ENCODE assay signal across 21 mouse cellular contexts in the genomic region with DNA sequence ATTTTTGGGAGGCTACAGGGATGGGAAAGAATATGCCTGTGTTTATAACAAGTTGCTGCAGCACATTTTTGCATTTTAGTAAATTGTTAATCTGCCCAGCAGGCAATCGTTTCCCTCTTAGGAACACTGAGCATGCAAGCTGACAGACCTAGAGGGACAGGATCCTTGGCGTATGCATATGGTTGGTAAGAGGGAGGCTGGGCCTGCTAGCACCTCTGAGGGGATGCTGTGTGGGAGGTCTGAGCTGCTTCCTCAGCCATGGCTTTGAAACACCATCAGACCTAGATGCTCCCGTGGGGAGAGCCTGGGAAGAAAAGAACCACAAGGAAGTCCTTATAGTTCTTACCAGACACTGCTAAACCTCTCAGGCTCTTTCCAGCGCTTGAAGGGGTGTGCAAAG. TPM values are rescaled to one million over a fixed set of nuclear protein-coding genes. Genes with fewer than 3 reads are reported as not detected.
A peak's percentile ranks its signal among the peaks of the same experiment; 100 is the strongest.
DNase-seq lines count a peak whose midpoint lies in the region; ATAC-seq and TF ChIP-seq lines count a peak whose summit lies in the region.
"Had no signal": no experiment of that assay in that cellular context is flagged by ENCODE, and none has a peak within 500 bp of the region (broad histone marks: within the 10 kb centered on the region; RNA-seq: fewer than 3 reads in every experiment).

No protein-coding gene starts in this region.

- DNase-seq in hindbrain, postnatal 0 days (ENCODE audit: low spot score): no peak
- no peak for DNase-seq in layer of hippocampus, adult 2 months (ENCODE audit: low spot score in 2 of 2)
- no peak for DNase-seq in layer of hippocampus, postnatal 14 days (ENCODE audit: low spot score in 2 of 2)
- DNase-seq in brain, adult 2 months (ENCODE audit: low read depth, low spot score): peak; percentile 68
- DNase-seq in telencephalon, adult 2 months (ENCODE audit: low read depth, low spot score): peak; percentile 57
- DNase-seq: adrenal gland, postnatal 14 days; cerebellum, adult 18-20 months; cerebellum, adult 9-11 months; cerebellum, postnatal 36 days; forebrain, postnatal 0 days; gastrocnemius, postnatal 36 days; heart, adult 2 months had no signal

- ATAC-seq in hindbrain, postnatal 0 days: no peak
- ATAC-seq in hindbrain, embryonic 13.5 days (ENCODE audit: low FRiP score): no peak
- ATAC-seq: activated CD4-positive, CD25-positive, alpha-beta regulatory T cell, adult 4 months; forebrain, embryonic 13.5 days; forebrain, postnatal 0 days; Patski had no signal

- no peak overlapping the region for H3K4me2 ChIP-seq in hindbrain, postnatal 0 days (ENCODE audit: low read depth, low read length)
- no peak overlapping the region for H3K4me2 ChIP-seq in hindbrain, embryonic 13.5 days
- H3K4me2 ChIP-seq: forebrain, embryonic 13.5 days; heart, embryonic 12.5 days; hindbrain, embryonic 15.5 days had no signal

- no peak overlapping the region for H3K9ac ChIP-seq in hindbrain, postnatal 0 days (replicated peaks; ENCODE audit: low read length)
- H3K9ac ChIP-seq in hindbrain, embryonic 13.5 days: no peak overlapping the region
- H3K9ac ChIP-seq: forebrain, embryonic 13.5 days; forebrain, postnatal 0 days; heart, embryonic 12.5 days; hindbrain, embryonic 15.5 days had no signal

- 60% methylated on average over 4 of the region's 4 CpGs for WGBS in hindbrain, postnatal 0 days
- WGBS in hindbrain, embryonic 13.5 days: 75% methylated on average over 4 of the region's 4 CpGs

- H3K36me3 ChIP-seq in hindbrain, postnatal 0 days (ENCODE audit: insufficient read depth, low read length): peaks cover 33% of the 10 kb centered on the region
- H3K36me3 ChIP-seq in hindbrain, embryonic 13.5 days: peaks cover 60% of the 10 kb centered on the region

- H3K27me3 ChIP-seq in hindbrain, postnatal 0 days (ENCODE audit: insufficient read depth, low read length): no peaks in the 10 kb centered on the region
- no peaks in the 10 kb centered on the region for H3K27me3 ChIP-seq in hindbrain, embryonic 13.5 days
- H3K27me3 ChIP-seq: CH12.LX; forebrain, embryonic 13.5 days; heart, embryonic 12.5 days; hindbrain, embryonic 15.5 days; Patski had no signal

- H3K4me3 ChIP-seq in hindbrain, postnatal 0 days (ENCODE audit: low read length): no peak overlapping the region
- H3K4me3 ChIP-seq in hindbrain, embryonic 13.5 days: no peak overlapping the region
- no peak overlapping the region for H3K4me3 ChIP-seq in layer of hippocampus, adult 2 months
- H3K4me3 ChIP-seq: embryonic facial prominence, embryonic 10.5 days; forebrain, embryonic 13.5 days; heart, adult 2 months; heart, embryonic 12.5 days; hindbrain, embryonic 10.5 days; hindbrain, embryonic 15.5 days had no signal

- peaks cover 13% of the 10 kb centered on the region for H3K4me1 ChIP-seq in hindbrain, postnatal 0 days (ENCODE audit: insufficient read depth, low read length)
- peaks cover 6% of the 10 kb centered on the region; the same call in 1 of the 2 replicates for H3K4me1 ChIP-seq in hindbrain, embryonic 13.5 days (replicated peaks)
- H3K4me1 ChIP-seq: embryonic facial prominence, embryonic 10.5 days; forebrain, embryonic 13.5 days; heart, embryonic 12.5 days had no signal

- no peaks in the 10 kb centered on the region for H3K9me3 ChIP-seq in hindbrain, postnatal 0 days (ENCODE audit: low read length)
- H3K9me3 ChIP-seq in hindbrain, embryonic 13.5 days: no peaks in the 10 kb centered on the region
- H3K9me3 ChIP-seq: embryonic facial prominence, embryonic 10.5 days; forebrain, embryonic 13.5 days; heart, embryonic 12.5 days; hindbrain, embryonic 10.5 days; hindbrain, embryonic 15.5 days had no signal

- TF ChIP-seq CTCF in hindbrain, postnatal 0 days (IDR thresholded peaks at IDR 0.05; ENCODE audit: low read depth): no peak
- no peak for TF ChIP-seq CTCF in layer of hippocampus, adult 2 months (conservative IDR thresholded peaks at IDR 0.05)

- H3K27ac ChIP-seq in hindbrain, postnatal 0 days: peak overlapping the region; percentile 41
- no peak overlapping the region for H3K27ac ChIP-seq in hindbrain, embryonic 13.5 days
- peak overlapping the region; percentile 75 for H3K27ac ChIP-seq in layer of hippocampus, adult 2 months
- H3K27ac ChIP-seq: embryonic facial prominence, embryonic 10.5 days; forebrain, embryonic 13.5 days; heart, adult 2 months; hindbrain, embryonic 10.5 days; hindbrain, embryonic 15.5 days had no signal

RNA-seq across cellular contexts. Expression of a gene that starts 6.8 kb away (rescaled TPM):
- 12.4 and 16.3 TPM in 2 replicates for total RNA-seq in hindbrain, postnatal 0 days (2014; rRNA removed)
- polyA plus RNA-seq in hindbrain, postnatal 0 days (2015; fragmentation: Nextera tagmentation; extraction: Ambion mirVana): 5.2 and 5.3 TPM in 2 replicates
- 2.9 and 3.1 TPM in 2 replicates for polyA plus RNA-seq in hindbrain, embryonic 13.5 days (2015; fragmentation: Nextera tagmentation; extraction: Ambion mirVana)
- total RNA-seq in layer of hippocampus, adult 2 months (2021): 10 to 100 TPM; 31.9 to 35.2 TPM
- 10 to 100 TPM; 34.0 to 34.6 TPM for total RNA-seq in layer of hippocampus, postnatal 14 days (2021)

Comparison
In these comparisons a context has a peak if more than half of its experiments do, and no peak if none do; other contexts are left out.
1. DNase-seq: peak in brain, adult 2 months (single experiment) and telencephalon, adult 2 months (single experiment); none in hindbrain, postnatal 0 days (single experiment), layer of hippocampus, adult 2 months (0 of 2) and layer of hippocampus, postnatal 14 days (0 of 2).